Mouse (Mus musculus): ENCODE measurements around the gene Smu1. TPM values are rescaled to one million over a fixed set of nuclear protein-coding genes. Genes with fewer than 3 reads are reported as not detected.

Gene Smu1
- total and polyA plus RNA-seq, 2 experiments from 2014 or later, result 56.2 to 104 TPM

GRCm38 (mm10) chr4:40781797-40782495 is 24.2 kb upstream of the Smu1 start:
- H3K4me2 ChIP-seq (ENCODE audit: low read depth, low read length), result no peak overlapping the region
- H3K9ac ChIP-seq (replicated peaks; ENCODE audit: low read length), result no peak overlapping the region
- H3K4me1 ChIP-seq (ENCODE audit: insufficient read depth, low read length), result no peaks in the 10 kb centered on the region
- H3K9me3 ChIP-seq (ENCODE audit: low read length), result no peaks in the 10 kb centered on the region
- H3K27me3 ChIP-seq (ENCODE audit: insufficient read depth, low read length), result no peaks in the 10 kb centered on the region
- no peak overlapping the region for H3K4me3 ChIP-seq (ENCODE audit: low read length)
- ATAC-seq, result no peak
- H3K27ac ChIP-seq, result no peak overlapping the region
- DNase-seq (ENCODE audit: low spot score), result no peak
- TF ChIP-seq CTCF (IDR thresholded peaks at IDR 0.05; ENCODE audit: low read depth), result no peak
- WGBS, result 78% methylated on average over 8 of the region's 8 CpGs
- no peaks in the 10 kb centered on the region for H3K36me3 ChIP-seq (ENCODE audit: insufficient read depth, low read length)

- Histone ChIP-seq H3K4me2 (ENCODE audit: low read depth, low read length) (no peak overlapping the region), H3K4me1 (ENCODE audit: insufficient read depth, low read length) (no peaks in the 10 kb centered on the region), H3K27ac (no peak overlapping the region), H3K4me3 (ENCODE audit: low read length) (no peak overlapping the region), H3K9me3 (ENCODE audit: low read length) (no peaks in the 10 kb centered on the region), H3K9ac (replicated peaks; ENCODE audit: low read length) (no peak overlapping the region), H3K27me3 (ENCODE audit: insufficient read depth, low read length) (no peaks in the 10 kb centered on the region), H3K36me3 (ENCODE audit: insufficient read depth, low read length) (no peaks in the 10 kb centered on the region)
- DNase-seq (ENCODE audit: low spot score) (no peak), ATAC-seq (no peak)
- 34% methylated on average over 3 of the region's 3 CpGs for WGBS
- no peak for TF ChIP-seq CTCF (IDR thresholded peaks at IDR 0.05; ENCODE audit: low read depth)
Measured at GRCm38 (mm10) chr4:40781143-40781542, 23.4 kb upstream of the Smu1 start.

- Histone ChIP-seq H3K36me3 (ENCODE audit: insufficient read depth, low read length) (no peaks in the 10 kb centered on the region), H3K4me2 (ENCODE audit: low read depth, low read length) (no peak overlapping the region), H3K4me1 (ENCODE audit: insufficient read depth, low read length) (no peaks in the 10 kb centered on the region), H3K27ac (no peak overlapping the region), H3K4me3 (ENCODE audit: low read length) (no peak overlapping the region), H3K27me3 (ENCODE audit: insufficient read depth, low read length) (no peaks in the 10 kb centered on the region), H3K9ac (replicated peaks; ENCODE audit: low read length) (no peak overlapping the region), H3K9me3 (ENCODE audit: low read length) (no peaks in the 10 kb centered on the region)
- DNase-seq (ENCODE audit: low spot score) (no peak), ATAC-seq (no peak)
- 82% methylated on average over 6 of the region's 6 CpGs for WGBS
- no peak for TF ChIP-seq CTCF (IDR thresholded peaks at IDR 0.05; ENCODE audit: low read depth)
Measured at GRCm38 (mm10) chr4:40778656-40779055, 20.9 kb upstream of the Smu1 start.

- Histone ChIP-seq H3K36me3 (ENCODE audit: insufficient read depth, low read length) (no peaks in the 10 kb centered on the region), H3K9ac (replicated peaks; ENCODE audit: low read length) (no peak overlapping the region), H3K4me3 (ENCODE audit: low read length) (no peak overlapping the region), H3K9me3 (ENCODE audit: low read length) (no peaks in the 10 kb centered on the region), H3K27me3 (ENCODE audit: insufficient read depth, low read length) (no peaks in the 10 kb centered on the region), H3K27ac (no peak overlapping the region), H3K4me1 (ENCODE audit: insufficient read depth, low read length) (no peaks in the 10 kb centered on the region), H3K4me2 (ENCODE audit: low read depth, low read length) (no peak overlapping the region)
- WGBS, result 32% methylated on average over 2 of the region's 2 CpGs
- ATAC-seq (no peak), DNase-seq (ENCODE audit: low spot score) (no peak)
- TF ChIP-seq CTCF (IDR thresholded peaks at IDR 0.05; ENCODE audit: low read depth), result no peak
Measured at GRCm38 (mm10) chr4:40777116-40777515, 19.4 kb upstream of the Smu1 start.

GRCm38 (mm10) chr4:40776416-40776815 is 18.7 kb upstream of the Smu1 start:
- Histone ChIP-seq H3K27ac (no peak overlapping the region), H3K36me3 (ENCODE audit: insufficient read depth, low read length) (no peaks in the 10 kb centered on the region), H3K9ac (replicated peaks; ENCODE audit: low read length) (no peak overlapping the region), H3K4me3 (ENCODE audit: low read length) (no peak overlapping the region), H3K4me2 (ENCODE audit: low read depth, low read length) (no peak overlapping the region), H3K9me3 (ENCODE audit: low read length) (no peaks in the 10 kb centered on the region), H3K4me1 (ENCODE audit: insufficient read depth, low read length) (no peaks in the 10 kb centered on the region), H3K27me3 (ENCODE audit: insufficient read depth, low read length) (no peaks in the 10 kb centered on the region)
- TF ChIP-seq CTCF (IDR thresholded peaks at IDR 0.05; ENCODE audit: low read depth), result no peak
- WGBS, result 75% methylated on average over 4 of the region's 4 CpGs
- ATAC-seq (no peak), DNase-seq (ENCODE audit: low spot score) (no peak)

- Histone ChIP-seq H3K4me1 (ENCODE audit: insufficient read depth, low read length) (no peaks in the 10 kb centered on the region), H3K27me3 (ENCODE audit: insufficient read depth, low read length) (no peaks in the 10 kb centered on the region), H3K9ac (replicated peaks; ENCODE audit: low read length) (no peak overlapping the region), H3K36me3 (ENCODE audit: insufficient read depth, low read length) (no peaks in the 10 kb centered on the region), H3K9me3 (ENCODE audit: low read length) (no peaks in the 10 kb centered on the region), H3K27ac (no peak overlapping the region), H3K4me2 (ENCODE audit: low read depth, low read length) (peak overlapping the region; percentile 29), H3K4me3 (ENCODE audit: low read length) (no peak overlapping the region)
- WGBS, result 26% methylated on average over 12 of the region's 12 CpGs
- peak; percentile 61 for ATAC-seq
- peak; percentile 85 for DNase-seq (ENCODE audit: low spot score)
- TF ChIP-seq CTCF (IDR thresholded peaks at IDR 0.05; ENCODE audit: low read depth), result peak; percentile 96
Measured at GRCm38 (mm10) chr4:40774279-40775259, 16.8 kb upstream of the Smu1 start.

All from hindbrain, postnatal 0 days (tissue).